Mouse (Mus musculus) brain, embryonic 18.5 days (tissue): ENCODE measurements at regions not wholly inside any gene's neighbourhood (a gene's known extent, or its start where the extent isn't known, plus 50 kb on each side); places are given as distances from the start of the nearest gene placed in this dataset.

Experiments
- DNase-seq: peaks from one replicate; pipeline ENCODE4 v3.0.0-alpha.2; 2012; ENCODE audit warnings: low read depth, low spot score

- no peak for DNase-seq
Measured at GRCm38 (mm10) chr4:9218380-9218779, 979.5 kb upstream of the Car8 start.

GRCm38 (mm10) chr4:9208606-9209005 lies 969.8 kb upstream of the Car8 start:
- no peak for DNase-seq

- DNase-seq, result no peak
Measured at GRCm38 (mm10) chr4:9200012-9200411, 961.2 kb upstream of the Car8 start.

GRCm38 (mm10) chr4:9196435-9196834 lies 957.6 kb upstream of the Car8 start:
- DNase-seq, result no peak

- no peak for DNase-seq
Measured at GRCm38 (mm10) chr4:9193121-9193520, 954.3 kb upstream of the Car8 start.

GRCm38 (mm10) chr4:9185156-9185875 lies 946.5 kb upstream of the Car8 start:
- no peak for DNase-seq

- no peak for DNase-seq
Measured at GRCm38 (mm10) chr4:9184451-9185121, 945.7 kb upstream of the Car8 start.

GRCm38 (mm10) chr4:9174365-9174764 lies 935.5 kb upstream of the Car8 start:
- no peak for DNase-seq

- no peak for DNase-seq
Measured at GRCm38 (mm10) chr4:9162374-9162773, 923.5 kb upstream of the Car8 start.

GRCm38 (mm10) chr4:9161814-9162133 lies 922.9 kb upstream of the Car8 start:
- DNase-seq, result no peak

GRCm38 (mm10) chr4:9161068-9161813 lies 922.4 kb upstream of the Car8 start:
- DNase-seq, result no peak

GRCm38 (mm10) chr4:9147732-9148131 lies 908.9 kb upstream of the Car8 start:
- no peak for DNase-seq

- DNase-seq, result no peak
Measured at GRCm38 (mm10) chr4:9144226-9145215, 905.7 kb upstream of the Car8 start.

- no peak for DNase-seq
Measured at GRCm38 (mm10) chr4:9143087-9143486, 904.2 kb upstream of the Car8 start.

- no peak for DNase-seq
Measured at GRCm38 (mm10) chr4:9141946-9142683, 903.3 kb upstream of the Car8 start.

GRCm38 (mm10) chr4:9140691-9141090 lies 901.9 kb upstream of the Car8 start:
- DNase-seq, result no peak

- no peak for DNase-seq
Measured at GRCm38 (mm10) chr4:9136657-9137056, 897.8 kb upstream of the Car8 start.

- no peak for DNase-seq
Measured at GRCm38 (mm10) chr4:9136188-9136569, 897.3 kb upstream of the Car8 start.

GRCm38 (mm10) chr4:9135481-9136187 lies 896.8 kb upstream of the Car8 start:
- DNase-seq, result peak; percentile 78

GRCm38 (mm10) chr4:9133695-9134094 lies 894.9 kb upstream of the Car8 start:
- no peak for DNase-seq
